In the genomic region with DNA sequence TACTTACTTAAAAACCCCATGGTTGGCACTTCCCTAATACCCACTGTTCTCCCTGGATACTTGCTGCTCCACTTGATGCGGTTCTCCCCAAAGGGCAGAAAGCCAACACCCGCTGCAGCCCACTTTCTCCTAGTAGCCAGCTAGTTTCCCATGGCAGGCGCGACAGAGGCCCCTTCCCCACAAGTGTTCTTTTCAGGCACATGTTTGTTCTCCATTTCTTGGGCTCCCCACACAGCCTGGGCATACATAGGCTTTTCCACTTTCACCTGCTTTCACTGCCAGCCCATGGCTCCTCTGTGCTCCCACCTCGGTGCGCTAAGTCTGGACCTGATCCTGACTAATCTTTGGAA, we compare ENCODE assay signal across 8 mouse cellular contexts. TPM values are rescaled to one million over a fixed set of nuclear protein-coding genes. Genes with fewer than 3 reads are reported as not detected.
DNase-seq lines count a peak whose midpoint lies in the region; ATAC-seq and TF ChIP-seq lines count a peak whose summit lies in the region.

No protein-coding gene starts in this region.

- 19% methylated on average over 6 of the region's 6 CpGs for WGBS in liver, embryonic 11.5 days
- 25% methylated on average over 6 of the region's 6 CpGs for WGBS in intestine, embryonic 16.5 days
- WGBS in neural tube, embryonic 15.5 days: 10% methylated on average over 6 of the region's 6 CpGs
- WGBS in kidney, adult 2 months: 18% methylated on average over 6 of the region's 6 CpGs

- no peaks in the 10 kb centered on the region; the same call in 1 of the 2 replicates for H3K4me1 ChIP-seq in liver, embryonic 11.5 days (replicated peaks; ENCODE audit: control insufficient read depth, insufficient read depth, low read length)
- peaks cover 3% of the 10 kb centered on the region for H3K4me1 ChIP-seq in intestine, embryonic 16.5 days (ENCODE audit: control insufficient read depth, insufficient read depth, low read length)
- peaks cover 26% of the 10 kb centered on the region for H3K4me1 ChIP-seq in neural tube, embryonic 15.5 days
- no peaks in the 10 kb centered on the region for H3K4me1 ChIP-seq in kidney, adult 2 months (ENCODE audit: control insufficient read depth, insufficient read depth, low read length)

- peaks cover 27% of the 10 kb centered on the region for H3K27me3 ChIP-seq in liver, embryonic 11.5 days (replicated peaks; ENCODE audit: control insufficient read depth, insufficient read depth, low read length)
- peaks cover 2% of the 10 kb centered on the region; the same call in 1 of the 2 replicates for H3K27me3 ChIP-seq in intestine, embryonic 16.5 days (replicated peaks; ENCODE audit: control insufficient read depth, insufficient read depth, low read length)
- H3K27me3 ChIP-seq in neural tube, embryonic 15.5 days (replicated peaks): no peaks in the 10 kb centered on the region
- H3K27me3 ChIP-seq in kidney, adult 2 months (replicated peaks; ENCODE audit: control insufficient read depth, insufficient read depth, low read length): no peaks in the 10 kb centered on the region

- peak overlapping the region; percentile 89 for H3K4me2 ChIP-seq in liver, embryonic 11.5 days
- peak overlapping the region; percentile 95 for H3K4me2 ChIP-seq in intestine, embryonic 16.5 days (ENCODE audit: low read depth, low read length)
- peak overlapping the region; percentile 79 for H3K4me2 ChIP-seq in neural tube, embryonic 15.5 days

- no peaks in the 10 kb centered on the region for H3K9me3 ChIP-seq in liver, embryonic 11.5 days (ENCODE audit: control insufficient read depth, low read length)
- no peaks in the 10 kb centered on the region for H3K9me3 ChIP-seq in intestine, embryonic 16.5 days (ENCODE audit: control insufficient read depth, low read length)
- H3K9me3 ChIP-seq in neural tube, embryonic 15.5 days (replicated peaks): no peaks in the 10 kb centered on the region

- TF ChIP-seq CTCF in kidney, adult 2 months (conservative IDR thresholded peaks at IDR 0.05; ENCODE audit: insufficient read depth, insufficient read length, low read depth, low read length): no peak

- TF ChIP-seq POLR2A in kidney, adult 2 months (IDR thresholded peaks at IDR 0.05; ENCODE audit: low read depth, low read length): no peak

- H3K4me3 ChIP-seq in liver, embryonic 11.5 days (ENCODE audit: low read depth, low read length): peak overlapping the region; percentile 57; the same call in 1 of the 2 replicates
- peak overlapping the region; percentile 65; the same call in 1 of the 2 replicates for H3K4me3 ChIP-seq in intestine, embryonic 16.5 days (ENCODE audit: low read length)
- H3K4me3 ChIP-seq in neural tube, embryonic 15.5 days (replicated peaks): peak overlapping the region; percentile 88
- no peak overlapping the region for H3K4me3 ChIP-seq in kidney, adult 2 months (ENCODE audit: insufficient read depth, low read depth, low read length)

- H3K9ac ChIP-seq in liver, embryonic 11.5 days (ENCODE audit: low read depth, low read length): no peak overlapping the region
- H3K9ac ChIP-seq in intestine, embryonic 16.5 days (ENCODE audit: low read depth, low read length): no peak overlapping the region
- H3K9ac ChIP-seq in neural tube, embryonic 15.5 days (replicated peaks): peak overlapping the region; percentile 80

- no peak for DNase-seq in cerebellum, adult 11-12 months
- peak; percentile 32 for DNase-seq in liver, embryonic 11.5 days (ENCODE audit: low spot score)
- DNase-seq in liver: no peak
- DNase-seq in kidney, adult 8-10 months: no peak
- no peak for DNase-seq in kidney, adult 2 months

- peak; percentile 24 for ATAC-seq in cerebellum, adult (ENCODE audit: insufficient number of reproducible peaks, low FRiP score, low TSS enrichment)
- peak; percentile 15; the same call in 1 of the 2 replicates for ATAC-seq in liver, embryonic 11.5 days (replicated peaks; ENCODE audit: low FRiP score)
- ATAC-seq in intestine, embryonic 16.5 days: no peak
- ATAC-seq in neural tube, embryonic 15.5 days (ENCODE audit: low FRiP score): peak; percentile 40

- no peak overlapping the region for H3K27ac ChIP-seq in liver, embryonic 11.5 days (ENCODE audit: low read depth, low read length)
- H3K27ac ChIP-seq in intestine, embryonic 16.5 days (ENCODE audit: low read length): no peak overlapping the region
- peak overlapping the region; percentile 95 for H3K27ac ChIP-seq in neural tube, embryonic 15.5 days (replicated peaks)
- H3K27ac ChIP-seq in kidney, adult 2 months (ENCODE audit: insufficient read depth, low read depth, low read length): no peak overlapping the region

- no peaks in the 10 kb centered on the region for H3K36me3 ChIP-seq in liver, embryonic 11.5 days (ENCODE audit: control insufficient read depth, insufficient read depth, low read length)
- H3K36me3 ChIP-seq in intestine, embryonic 16.5 days (ENCODE audit: control insufficient read depth, insufficient read depth, low read length): no peaks in the 10 kb centered on the region
- H3K36me3 ChIP-seq in neural tube, embryonic 15.5 days: no peaks in the 10 kb centered on the region
- no peaks in the 10 kb centered on the region for H3K36me3 ChIP-seq in kidney, adult 2 months (ENCODE audit: control insufficient read depth, insufficient read depth, low read length)

RNA-seq across cellular contexts. Expression of gene Rgs7, which starts 0.8 kb away (rescaled TPM):
- polyA plus RNA-seq in liver, embryonic 11.5 days (2014; fragmentation: Nextera tagmentation; extraction: Ambion mirVana): 0.19 and 0.27 TPM in 2 replicates
- polyA plus RNA-seq in intestine, embryonic 16.5 days (2015; fragmentation: Nextera tagmentation; extraction: Ambion mirVana): 1.3 and 1.4 TPM in 2 replicates
- 41.7 and 48.2 TPM in 2 replicates for polyA plus RNA-seq in neural tube, embryonic 15.5 days (2015; fragmentation: Nextera tagmentation; extraction: Ambion mirVana)
- polyA plus RNA-seq in kidney, adult 2 months (2012; rRNA removed): 0.73 and 1.2 TPM in 2 replicates

Comparison
In these comparisons a context has a peak if more than half of its experiments do, and no peak if none do; other contexts are left out.
1. RNA of gene Rgs7, which starts 0.8 kb away (polyA plus RNA-seq): 41.7 to 48.2 TPM in neural tube, embryonic 15.5 days; 1.3 to 1.4 TPM in intestine, embryonic 16.5 days, 0.73 to 1.2 TPM in kidney, adult 2 months and 0.19 to 0.27 TPM in liver, embryonic 11.5 days; every median in the first group is over 10 times any median in the second.
2. Peak in every context shown above with its lines, with median percentiles within 50 percentile points of each other: H3K4me2 ChIP-seq.